Mouse (Mus musculus) megakaryocyte, embryonic 14.5 days (primary cell): ENCODE data around the gene Psmb2. TPM values are rescaled to one million over a fixed set of nuclear protein-coding genes. Genes with fewer than 3 reads are reported as not detected.

ENCODE experiments used
- H3K27me3 ChIP-seq: replicated peaks from 2 replicates; pipeline ENCODE3; 2012; ENCODE audit warnings: inconsistent platforms
- H3K36me3 ChIP-seq: replicated peaks from 2 replicates; pipeline ENCODE3; 2012; ENCODE audit warnings: low read length, inconsistent platforms, mixed read lengths
- H3K4me1 ChIP-seq: 2 replicates; pipeline ENCODE4 v1.6.1; 2012; ENCODE audit warnings: inconsistent platforms
- H3K4me3 ChIP-seq: replicated peaks from 2 replicates; pipeline ENCODE3; 2012; ENCODE audit warnings: moderate library complexity, mild to moderate bottlenecking, inconsistent platforms
- H3K9me3 ChIP-seq: 2 replicates; pipeline ENCODE4 v1.6.1; 2012; ENCODE audit warnings: inconsistent platforms
- FLI1 ChIP-seq: IDR thresholded peaks from 2 replicates; pipeline ENCODE4 v1.6.1; 2012; ENCODE audit warnings: low read length, inconsistent platforms, mixed read lengths
- GATA1 ChIP-seq: IDR thresholded peaks from 3 replicates; pipeline ENCODE4 v1.6.1; 2012; ENCODE audit warnings: mixed read lengths, low read length, inconsistent platforms, borderline replicate concordance
- polyA plus RNA-seq: library from polyadenylated mRNA; stranded (reverse); fragments of >175 nt; gene quantifications from 2 replicates; pipeline ENCODE4 v1.2.3, GENCODE M21; 2012; ENCODE audit warnings: low replicate concordance; ENCODE audit not compliant: insufficient read depth

Gene Psmb2
- polyA plus RNA-seq, 1 experiment: 113 TPM

DNA sequence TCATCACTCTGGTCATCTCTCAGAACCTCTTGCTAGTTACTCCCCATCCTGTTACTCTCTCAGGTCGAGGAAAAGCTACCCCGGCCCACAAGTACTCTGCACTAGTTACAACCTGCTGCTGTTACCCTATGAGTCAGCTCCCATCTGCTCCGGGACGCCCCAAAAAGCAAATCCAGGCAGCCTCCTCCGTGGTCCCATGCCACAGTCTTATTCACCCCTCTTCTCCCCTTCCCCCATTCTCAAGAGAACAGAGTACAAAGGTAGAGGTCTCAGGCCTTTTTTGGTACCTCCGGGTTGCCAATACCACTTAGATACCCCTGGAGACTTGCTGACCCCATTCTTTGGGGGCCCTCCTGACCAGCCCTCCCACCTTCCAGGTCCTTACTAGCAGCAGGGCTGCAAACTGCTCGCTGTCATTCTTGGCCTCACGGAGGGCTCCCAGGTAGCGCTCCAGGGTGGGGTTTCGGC, 74.2 kb downstream of the Psmb2 start:
- peaks cover 63% of the 10 kb centered on the region for H3K4me1 ChIP-seq
- peaks cover 45% of the 10 kb centered on the region for H3K36me3 ChIP-seq
- TF ChIP-seq GATA1: no peak
- no peak for TF ChIP-seq FLI1
- no peaks in the 10 kb centered on the region for H3K27me3 ChIP-seq
- H3K4me3 ChIP-seq: no peak overlapping the region
- no peaks in the 10 kb centered on the region for H3K9me3 ChIP-seq

DNA sequence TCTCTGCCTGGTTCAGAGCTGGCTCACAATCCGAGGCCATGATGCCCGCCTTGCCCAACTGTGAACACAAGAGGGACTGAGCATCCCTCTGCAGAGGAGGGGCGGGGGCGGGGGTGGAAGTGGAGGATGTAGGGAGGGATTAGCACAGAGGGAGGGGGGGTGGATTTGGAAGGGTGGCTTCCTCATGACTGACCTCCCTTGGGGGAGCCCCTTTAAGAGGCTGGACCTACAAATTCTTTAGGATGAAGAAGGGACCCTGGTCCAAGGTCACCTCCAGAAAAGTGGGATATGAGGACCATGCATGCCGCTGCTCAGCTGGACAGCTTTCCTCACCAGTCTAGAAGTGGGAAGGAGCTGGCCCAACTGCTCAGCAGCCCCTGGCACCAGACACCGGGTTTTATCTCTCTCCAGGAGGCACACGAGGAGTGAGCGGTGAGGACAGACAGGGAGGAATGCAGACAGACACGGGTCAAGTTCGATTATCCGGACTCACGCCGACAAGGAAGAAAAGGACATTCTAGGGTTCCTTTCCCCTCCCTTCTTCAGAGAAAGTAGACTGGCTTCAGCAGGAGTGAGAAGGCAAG, 74.7 kb downstream of the Psmb2 start:
- H3K9me3 ChIP-seq: no peaks in the 10 kb centered on the region
- H3K27me3 ChIP-seq: no peaks in the 10 kb centered on the region
- H3K4me1 ChIP-seq: peaks cover 63% of the 10 kb centered on the region
- H3K36me3 ChIP-seq: peaks cover 45% of the 10 kb centered on the region
- TF ChIP-seq GATA1: no peak
- peak overlapping the region; percentile 99 for H3K4me3 ChIP-seq

DNA sequence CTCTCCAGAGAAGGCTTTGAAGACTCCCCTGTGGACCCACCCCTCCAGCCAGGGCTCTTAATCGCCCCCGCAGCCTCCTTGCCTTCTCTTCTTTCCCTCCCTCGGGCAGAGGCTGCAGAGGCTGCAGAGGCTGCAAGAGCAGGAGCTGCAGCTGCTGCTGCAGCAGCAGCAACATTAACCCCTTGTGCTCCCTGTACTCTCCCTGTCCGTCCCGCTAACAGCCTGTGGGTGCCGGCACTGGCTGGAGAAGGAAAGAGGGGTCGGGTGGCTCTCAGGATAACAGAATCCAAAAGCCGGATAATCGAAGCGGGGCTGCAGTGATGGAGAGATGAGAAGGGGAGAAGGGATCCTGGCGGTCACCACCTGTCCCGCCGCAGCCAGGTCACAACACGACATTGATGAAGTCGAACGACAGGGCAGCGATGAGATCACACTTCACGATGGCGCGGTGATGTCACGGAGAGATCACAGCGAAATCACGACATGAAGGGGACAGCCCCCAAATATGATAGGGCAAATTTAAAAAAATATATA, 75.2 kb downstream of the Psmb2 start:
- peaks cover 44% of the 10 kb centered on the region for H3K36me3 ChIP-seq
- peaks cover 63% of the 10 kb centered on the region for H3K4me1 ChIP-seq
- H3K9me3 ChIP-seq: no peaks in the 10 kb centered on the region
- H3K27me3 ChIP-seq: no peaks in the 10 kb centered on the region
- TF ChIP-seq GATA1 (no peak), FLI1 (no peak)
- peak overlapping the region; percentile 99 for H3K4me3 ChIP-seq

DNA sequence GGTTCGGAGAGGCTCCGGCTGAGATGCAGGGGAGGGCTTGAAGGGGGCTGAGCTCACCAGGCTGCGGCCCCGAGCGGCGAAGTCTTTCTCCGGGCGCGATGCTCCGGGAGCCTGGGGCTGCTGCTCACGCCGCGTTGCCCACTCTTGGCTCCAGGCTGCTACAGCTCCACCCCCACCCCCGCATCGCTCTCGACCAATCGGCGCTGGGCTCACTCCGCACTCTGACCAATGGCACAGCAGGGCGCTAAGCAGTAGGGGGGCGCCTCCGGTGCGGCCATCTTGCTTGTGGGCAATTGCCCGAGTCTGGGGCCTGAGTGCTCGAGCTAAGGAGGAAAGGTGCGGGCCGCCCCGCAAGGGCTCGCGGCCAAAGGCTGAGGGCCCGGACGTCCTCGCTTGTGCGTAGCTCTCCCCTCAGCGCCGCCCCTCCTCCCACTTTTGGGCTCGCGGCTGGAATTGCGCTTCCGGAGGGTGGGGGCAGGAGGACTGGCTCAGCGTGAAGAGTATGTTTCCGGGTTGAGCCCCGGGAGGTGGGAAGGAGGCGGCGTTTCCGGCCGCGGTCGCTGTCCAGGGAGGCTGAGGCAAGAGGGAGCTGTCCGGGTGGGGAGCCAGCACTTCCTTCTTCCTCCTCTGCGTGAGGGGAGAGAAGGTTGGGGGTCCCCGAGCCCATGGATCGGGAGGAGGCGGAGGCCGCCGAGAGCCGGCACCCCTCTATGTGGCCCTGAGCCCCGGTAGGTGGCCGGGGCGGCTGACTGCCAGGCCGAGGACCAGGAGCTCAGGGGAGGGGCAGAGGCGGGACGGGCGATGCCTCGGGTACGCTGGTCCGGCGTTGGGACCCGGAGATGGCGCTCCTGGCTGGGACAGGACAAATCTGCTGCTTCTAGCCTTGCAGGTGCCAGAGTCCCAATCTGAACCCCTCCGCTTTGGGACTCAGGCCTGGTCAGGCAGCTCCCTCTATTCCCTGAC, 76.1 kb downstream of the Psmb2 start, which contains the start of the genes Ncdn and AU040320:
Gene Ncdn (minus strand): TSS at position 171 of the 963 bp plus-strand sequence.
Gene AU040320 (plus strand): TSS at position 277 of the 963 bp plus-strand sequence.
- TF ChIP-seq GATA1 (no peak), FLI1 (peak; percentile 80)
- H3K27me3 ChIP-seq: no peaks in the 10 kb centered on the region
- peaks cover 60% of the 10 kb centered on the region for H3K4me1 ChIP-seq
- H3K36me3 ChIP-seq: peaks cover 44% of the 10 kb centered on the region
- peak within 1 kb of the TSS; percentile 99 for H3K4me3 ChIP-seq
- no peaks in the 10 kb centered on the region for H3K9me3 ChIP-seq

DNA sequence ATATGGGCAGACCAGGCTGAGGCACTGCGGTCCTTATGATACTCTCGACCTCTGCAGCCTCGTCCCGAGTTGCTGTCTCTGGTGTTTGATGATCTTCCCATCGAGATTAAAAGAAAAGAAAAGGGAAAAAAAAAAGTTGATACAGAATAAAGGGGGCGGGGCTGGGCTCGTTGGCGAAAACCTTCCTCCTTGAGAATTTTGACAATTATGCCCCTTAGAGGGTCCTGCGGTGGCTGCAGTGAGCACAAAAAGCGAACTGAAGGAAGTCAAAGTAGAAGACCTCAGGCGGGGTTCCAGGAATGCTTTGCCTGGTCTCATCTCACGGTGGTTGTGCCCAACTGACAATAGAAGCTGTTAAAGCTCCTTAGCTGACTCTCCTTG, 76.8 kb downstream of the Psmb2 start:
- TF ChIP-seq FLI1 (no peak), GATA1 (no peak)

DNA sequence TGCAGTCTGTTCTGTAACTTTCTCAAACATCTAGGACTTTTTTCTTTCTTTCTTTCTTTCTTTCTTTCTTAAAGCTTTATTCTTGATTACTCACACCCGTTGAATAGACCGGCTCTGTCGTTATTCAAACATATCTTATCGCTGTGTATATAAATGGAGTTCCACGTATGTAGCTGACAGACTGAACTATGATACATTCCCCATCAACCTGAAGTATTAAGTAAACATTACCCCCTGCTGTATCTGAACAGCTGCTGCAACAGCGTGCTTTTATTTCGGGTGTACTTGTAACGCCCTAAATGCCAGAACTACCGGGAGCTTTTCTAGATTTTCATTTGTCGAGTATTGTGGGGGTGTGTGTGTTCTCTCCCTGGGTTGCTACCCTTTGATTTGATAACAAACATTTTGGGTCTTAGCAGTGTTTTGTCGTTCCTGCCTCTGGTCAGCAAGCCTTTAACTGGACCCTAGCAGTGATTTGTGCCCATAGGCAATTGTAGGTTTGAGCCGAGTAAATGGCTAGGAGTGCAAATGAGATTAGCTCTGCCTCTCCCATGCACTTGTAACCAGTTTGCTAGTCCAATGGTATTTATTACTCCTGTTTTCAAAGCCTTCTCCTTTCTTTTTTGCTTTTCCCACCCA, 77.4 kb downstream of the Psmb2 start:
- no peaks in the 10 kb centered on the region for H3K9me3 ChIP-seq
- H3K4me1 ChIP-seq: peaks cover 47% of the 10 kb centered on the region
- H3K36me3 ChIP-seq: peaks cover 41% of the 10 kb centered on the region
- peak overlapping the region; percentile 99 for H3K4me3 ChIP-seq
- no peak for TF ChIP-seq FLI1
- no peak for TF ChIP-seq GATA1
- H3K27me3 ChIP-seq: no peaks in the 10 kb centered on the region

More for the DNA sequence above, 76.8 kb downstream of the Psmb2 start:
- H3K27me3 ChIP-seq: no peaks in the 10 kb centered on the region
- H3K36me3 ChIP-seq: peaks cover 41% of the 10 kb centered on the region
- H3K9me3 ChIP-seq: no peaks in the 10 kb centered on the region
- H3K4me1 ChIP-seq: peaks cover 54% of the 10 kb centered on the region
- peak overlapping the region; percentile 99 for H3K4me3 ChIP-seq

DNA sequence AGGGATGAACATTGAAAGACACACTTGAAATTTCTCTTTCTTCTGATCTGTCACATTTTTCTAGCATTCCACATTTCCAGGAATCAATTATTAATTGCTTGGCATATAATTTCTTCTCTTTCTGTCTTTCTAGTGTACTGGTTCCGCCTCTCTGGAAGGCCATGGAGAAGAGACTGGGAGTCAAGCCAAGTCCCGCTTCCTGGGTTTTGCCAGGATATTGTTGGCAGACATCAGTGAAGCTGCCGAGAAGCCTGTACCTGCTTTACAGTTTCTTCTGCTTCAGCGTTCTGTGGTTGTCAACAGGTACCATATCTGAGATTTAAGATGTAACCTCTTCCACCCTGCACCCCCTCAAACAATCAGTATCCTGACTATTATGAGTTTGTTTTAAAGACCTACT, 79.3 kb downstream of the Psmb2 start:
- peaks cover 28% of the 10 kb centered on the region for H3K4me1 ChIP-seq
- TF ChIP-seq FLI1 (no peak), GATA1 (no peak)
- H3K36me3 ChIP-seq: peaks cover 41% of the 10 kb centered on the region
- H3K4me3 ChIP-seq: no peak overlapping the region
- no peaks in the 10 kb centered on the region for H3K27me3 ChIP-seq
- no peaks in the 10 kb centered on the region for H3K9me3 ChIP-seq

DNA sequence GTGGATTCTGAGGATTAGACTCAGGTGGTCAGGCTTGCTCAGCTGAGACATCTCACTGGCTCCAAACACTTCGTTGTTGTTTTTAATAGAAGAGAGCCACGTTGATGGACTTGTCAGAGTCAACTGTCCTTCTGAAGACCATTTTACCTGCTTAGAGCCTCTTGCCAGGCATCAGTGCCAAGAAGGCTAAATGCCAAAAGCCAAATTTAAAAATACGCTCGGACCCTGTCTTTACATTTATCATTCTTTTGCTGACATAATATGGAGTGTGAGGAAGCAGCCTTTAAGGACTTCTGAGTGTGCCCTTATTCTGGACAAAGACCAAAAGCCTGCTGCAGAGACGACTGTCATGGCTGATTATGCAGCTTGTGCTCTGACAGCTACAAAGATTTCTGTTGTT, 80.9 kb downstream of the Psmb2 start:
- Histone ChIP-seq H3K27me3 (no peaks in the 10 kb centered on the region), H3K4me1 (peaks cover 15% of the 10 kb centered on the region), H3K4me3 (no peak overlapping the region), H3K9me3 (no peaks in the 10 kb centered on the region), H3K36me3 (peaks cover 56% of the 10 kb centered on the region)
- TF ChIP-seq FLI1 (no peak), GATA1 (no peak)

Other genes with a start within 250 kb of the Psmb2 start
- gene Ago3, start 248.1 kb upstream of the Psmb2 start, polyA plus RNA-seq: 0.02 and 4.4 TPM in 2 replicates
- gene Ago1, start 209.0 kb upstream of the Psmb2 start, polyA plus RNA-seq: 2.3 and 3.6 TPM in 2 replicates
- 0.02 TPM in 1 of 2 replicates, not detected in the other for gene Ago4, start 144.2 kb upstream of the Psmb2 start, polyA plus RNA-seq
- gene Clspn, start 120.7 kb upstream of the Psmb2 start, polyA plus RNA-seq: 1.7 TPM in 1 of 2 replicates, not detected in the other
- gene 5730409E04Rik, start 67.8 kb upstream of the Psmb2 start, polyA plus RNA-seq: 0.07 TPM in 1 of 2 replicates, not detected in the other
- not detected in 2 replicates for gene Tfap2e, start 58.6 kb downstream of the Psmb2 start, polyA plus RNA-seq
- 33.6 and 37.4 TPM in 2 replicates for gene Ncdn, start 75.8 kb downstream of the Psmb2 start, polyA plus RNA-seq
- 18.6 and 47.8 TPM in 2 replicates for gene AU040320, start 75.9 kb downstream of the Psmb2 start, polyA plus RNA-seq